Mouse (Mus musculus): ENCODE data around the gene Col1a2. TPM values are rescaled to one million over a fixed set of nuclear protein-coding genes. Genes with fewer than 3 reads are reported as not detected.

Gene Col1a2
- total RNA-seq, 2 experiments from 2014 or later: 127 to 394 TPM

GRCm38 (mm10) chr6:4493666-4494065 lies 10.9 kb upstream of the Col1a2 start:
- no peak for TF ChIP-seq CTCF (IDR thresholded peaks at IDR 0.05)
- intact Hi-C loops (cut with DNase I): no loop called here
- Histone ChIP-seq H3K27ac (no peak overlapping the region), H3K4me3 (no peak overlapping the region)
- no peak for DNase-seq

GRCm38 (mm10) chr6:4496428-4496827 lies 8.2 kb upstream of the Col1a2 start:
- Histone ChIP-seq H3K4me3 (no peak overlapping the region), H3K27ac (no peak overlapping the region)
- no peak for TF ChIP-seq CTCF (IDR thresholded peaks at IDR 0.05)
- DNase-seq: no peak
- intact Hi-C loops (cut with DNase I): no loop called here

GRCm38 (mm10) chr6:4503106-4503505 lies 1.5 kb upstream of the Col1a2 start:
- peak overlapping the region; percentile 89 for H3K27ac ChIP-seq
- intact Hi-C loops (cut with DNase I): loop anchor here (5.0 kb wide), 1 partner anchor 46 kb away; no protein-coding TSS in a partner anchor
- peak overlapping the region; percentile 54 for H3K4me3 ChIP-seq
- DNase-seq: peak; percentile 55
- TF ChIP-seq CTCF (IDR thresholded peaks at IDR 0.05): no peak

GRCm38 (mm10) chr6:4505158-4505997 lies 764 bp downstream of the Col1a2 start:
- TF ChIP-seq CTCF (IDR thresholded peaks at IDR 0.05): no peak

GRCm38 (mm10) chr6:4506106-4506505 lies 1.5 kb downstream of the Col1a2 start:
- no peak for DNase-seq
- peak; percentile 65 for TF ChIP-seq CTCF (IDR thresholded peaks at IDR 0.05)

More at GRCm38 (mm10) chr6:4505158-4505997, 764 bp downstream of the Col1a2 start:
- peak; percentile 88 for DNase-seq
- Histone ChIP-seq H3K4me3 (peak overlapping the region; percentile 77), H3K27ac (peak overlapping the region; percentile 89)
- intact Hi-C loops (cut with DNase I): loop anchor here (5.0 kb wide), 1 partner anchor 93 kb away; no protein-coding TSS in a partner anchor

GRCm38 (mm10) chr6:4506791-4507190 lies 2.2 kb downstream of the Col1a2 start:
- peak overlapping the region; percentile 89 for H3K27ac ChIP-seq
- H3K4me3 ChIP-seq: peak overlapping the region; percentile 77
- no peak for TF ChIP-seq CTCF (IDR thresholded peaks at IDR 0.05)
- intact Hi-C loops (cut with DNase I): loop anchor here (5.0 kb wide), 1 partner anchor 94 kb away; no protein-coding TSS in a partner anchor
- DNase-seq: no peak

More at GRCm38 (mm10) chr6:4506106-4506505, 1.5 kb downstream of the Col1a2 start:
- Histone ChIP-seq H3K27ac (peak overlapping the region; percentile 89), H3K4me3 (peak overlapping the region; percentile 77)
- intact Hi-C loops (cut with DNase I): loop anchor here (5.0 kb wide), 1 partner anchor 94 kb away; no protein-coding TSS in a partner anchor

GRCm38 (mm10) chr6:4507323-4507722 lies 2.7 kb downstream of the Col1a2 start:
- intact Hi-C loops (cut with DNase I): loop anchor here (5.0 kb wide), 1 partner anchor 95 kb away; no protein-coding TSS in a partner anchor
- no peak for DNase-seq
- Histone ChIP-seq H3K27ac (peak overlapping the region; percentile 89), H3K4me3 (peak overlapping the region; percentile 77)
- TF ChIP-seq CTCF (IDR thresholded peaks at IDR 0.05): no peak

- H3K27ac ChIP-seq: peak overlapping the region; percentile 89
- TF ChIP-seq CTCF (IDR thresholded peaks at IDR 0.05): no peak
- no peak for DNase-seq
- intact Hi-C loops (cut with DNase I): loop anchor here (5.0 kb wide), 1 partner anchor 96 kb away; no protein-coding TSS in a partner anchor
- peak overlapping the region; percentile 77 for H3K4me3 ChIP-seq
Observed at GRCm38 (mm10) chr6:4508279-4508678, 3.7 kb downstream of the Col1a2 start.

- intact Hi-C loops (cut with DNase I): loop anchor here (5.0 kb wide), 1 partner anchor 97 kb away; no protein-coding TSS in a partner anchor
- peak overlapping the region; percentile 77 for H3K4me3 ChIP-seq
- DNase-seq: no peak
- TF ChIP-seq CTCF (IDR thresholded peaks at IDR 0.05): no peak
- peak overlapping the region; percentile 12; the same call in 1 of the 2 replicates for H3K27ac ChIP-seq
Observed at GRCm38 (mm10) chr6:4509395-4509794, 4.8 kb downstream of the Col1a2 start.

GRCm38 (mm10) chr6:4514671-4515070 lies 10.1 kb downstream of the Col1a2 start:
- TF ChIP-seq CTCF (IDR thresholded peaks at IDR 0.05): no peak
- intact Hi-C loops (cut with DNase I): no loop called here
- no peak overlapping the region for H3K27ac ChIP-seq
- DNase-seq: no peak
- H3K4me3 ChIP-seq: peak overlapping the region; percentile 2; the same call in 1 of the 2 replicates

- no peak overlapping the region for H3K27ac ChIP-seq
- no peak for TF ChIP-seq CTCF (IDR thresholded peaks at IDR 0.05)
- no peak overlapping the region for H3K4me3 ChIP-seq
- intact Hi-C loops (cut with DNase I): no loop called here
- DNase-seq: no peak
Observed at GRCm38 (mm10) chr6:4521031-4521430, 16.4 kb downstream of the Col1a2 start.

GRCm38 (mm10) chr6:4528439-4528838 lies 23.8 kb downstream of the Col1a2 start:
- DNase-seq: no peak
- Histone ChIP-seq H3K4me3 (no peak overlapping the region), H3K27ac (no peak overlapping the region)
- intact Hi-C loops (cut with DNase I): no loop called here
- no peak for TF ChIP-seq CTCF (IDR thresholded peaks at IDR 0.05)

GRCm38 (mm10) chr6:4530986-4531385 lies 26.4 kb downstream of the Col1a2 start:
- TF ChIP-seq CTCF (IDR thresholded peaks at IDR 0.05): no peak
- Histone ChIP-seq H3K27ac (peak overlapping the region; percentile 49), H3K4me3 (no peak overlapping the region)

More at GRCm38 (mm10) chr6:4530986-4531385, 26.4 kb downstream of the Col1a2 start:
- DNase-seq: no peak
- intact Hi-C loops (cut with DNase I): no loop called here

Measured in gastrocnemius, adult 2 months (tissue).